Mouse (Mus musculus): Measurements from ENCODE around the gene Ldhb. TPM values are rescaled to one million over a fixed set of nuclear protein-coding genes. Genes with fewer than 3 reads are reported as not detected.
"Not testable (repeated sequence)": the region's sequence is repeated elsewhere in the genome, so short reads cannot be mapped to it uniquely, and the experiment has no call there.

Gene Ldhb
- polyA plus RNA-seq, 2 experiments from 2014 or later, result 95.9 to 136 TPM

GRCm38 (mm10) chr6:142512902-142513301 is 5.1 kb upstream of the Ldhb start:
- ATAC-seq, result no peak

- no peak for ATAC-seq
Measured at GRCm38 (mm10) chr6:142511516-142512135, 3.9 kb upstream of the Ldhb start.

GRCm38 (mm10) chr6:142508663-142509062 is 906 bp upstream of the Ldhb start:
- no peak for ATAC-seq

DNA sequence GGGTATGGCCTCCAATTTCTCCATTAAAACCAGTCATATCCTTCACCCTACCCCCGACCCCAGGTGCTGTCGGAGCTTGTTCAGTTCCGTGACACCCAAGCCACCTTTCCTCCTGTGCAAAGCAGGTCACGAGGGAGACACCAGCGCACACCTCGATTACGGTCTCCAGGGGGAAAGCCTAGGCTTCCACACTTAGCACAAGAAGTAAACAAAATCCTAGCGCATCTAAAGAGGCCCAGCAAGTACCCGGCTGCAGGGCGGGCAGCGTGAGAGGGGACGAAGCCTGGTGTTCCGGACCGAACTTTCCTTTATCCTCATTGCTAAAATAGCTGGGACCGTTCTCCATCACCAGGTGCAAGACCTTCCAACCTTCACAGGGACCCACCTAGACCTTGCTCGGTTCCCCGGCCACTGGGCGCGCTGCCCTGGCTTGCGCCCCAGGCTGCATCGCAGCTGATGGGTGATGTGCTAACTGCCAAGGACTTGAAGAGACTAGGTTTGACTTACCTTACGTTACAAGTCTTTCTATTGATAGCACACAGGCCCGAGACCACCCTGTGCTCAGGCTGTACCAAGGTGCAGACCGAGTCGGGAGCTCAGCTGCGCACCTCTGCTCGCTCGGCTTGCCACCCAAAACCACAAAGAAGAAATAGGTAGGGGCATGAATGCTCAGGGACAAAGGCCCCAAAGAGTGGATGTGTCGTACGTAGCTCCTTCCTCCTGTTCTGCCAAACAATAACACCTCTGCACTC is 548 bp downstream of the Ldhb start:
- peak; percentile 56 for ATAC-seq

- no peak for ATAC-seq
Measured at GRCm38 (mm10) chr6:142506338-142507032, 1.3 kb downstream of the Ldhb start.

- ATAC-seq, result no peak
Measured at GRCm38 (mm10) chr6:142503601-142504000, 4.2 kb downstream of the Ldhb start.

- ATAC-seq, result no peak
Measured at GRCm38 (mm10) chr6:142502519-142503125, 5.1 kb downstream of the Ldhb start.

- not testable (repeated sequence) for ATAC-seq
Measured at GRCm38 (mm10) chr6:142490114-142490513, 17.6 kb downstream of the Ldhb start.

DNA sequence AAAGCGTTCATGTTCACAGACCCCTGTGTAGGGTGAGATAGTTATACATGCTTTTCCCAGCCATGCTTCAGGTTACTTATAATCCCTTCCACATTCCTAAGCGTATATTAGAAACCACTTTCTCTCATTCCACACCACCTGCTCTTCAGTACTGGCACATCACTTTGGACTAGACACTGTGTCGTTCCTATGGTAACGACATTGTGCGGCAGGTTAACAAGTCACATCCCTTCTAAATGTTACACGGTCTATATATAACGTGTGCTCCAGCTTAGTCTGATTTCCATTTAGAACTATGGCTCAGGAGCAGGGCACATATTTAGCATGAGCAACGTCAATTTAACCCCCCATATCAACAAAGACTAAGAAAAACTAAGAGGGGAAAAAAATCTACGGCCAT is 20.1 kb downstream of the Ldhb start:
- ATAC-seq, result no peak

DNA sequence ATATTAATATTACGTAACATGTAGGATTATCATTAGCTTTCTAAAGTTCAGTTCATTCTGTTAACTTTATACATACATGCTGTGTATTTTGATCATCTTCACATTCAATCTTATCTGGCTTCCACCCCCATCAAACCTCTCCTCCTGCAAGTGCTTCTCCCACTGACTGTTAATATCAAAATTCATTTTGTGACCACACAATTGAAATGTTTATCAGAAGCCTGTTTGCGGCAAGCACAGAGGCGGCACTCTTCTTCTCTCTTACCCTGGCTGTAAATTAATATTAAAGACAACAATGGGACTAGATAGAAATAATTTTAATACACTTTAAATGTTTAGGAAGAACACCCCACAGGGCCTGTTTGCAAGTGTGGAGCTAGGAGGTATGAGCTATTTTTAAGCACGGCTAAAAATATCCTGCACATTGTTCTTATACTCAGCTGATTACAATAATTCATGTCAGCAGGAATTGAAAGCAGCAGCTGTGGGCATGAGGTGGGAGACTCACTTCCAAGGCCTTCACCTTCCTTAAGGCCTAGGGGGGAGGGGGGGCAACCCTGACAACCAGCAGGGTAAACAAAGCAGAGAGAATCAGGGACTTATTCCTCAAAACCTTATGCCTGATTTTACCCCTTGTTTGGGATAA is 22.2 kb downstream of the Ldhb start:
- no peak for ATAC-seq

- ATAC-seq, result no peak
Measured at GRCm38 (mm10) chr6:142477239-142477638, 30.5 kb downstream of the Ldhb start.

DNA sequence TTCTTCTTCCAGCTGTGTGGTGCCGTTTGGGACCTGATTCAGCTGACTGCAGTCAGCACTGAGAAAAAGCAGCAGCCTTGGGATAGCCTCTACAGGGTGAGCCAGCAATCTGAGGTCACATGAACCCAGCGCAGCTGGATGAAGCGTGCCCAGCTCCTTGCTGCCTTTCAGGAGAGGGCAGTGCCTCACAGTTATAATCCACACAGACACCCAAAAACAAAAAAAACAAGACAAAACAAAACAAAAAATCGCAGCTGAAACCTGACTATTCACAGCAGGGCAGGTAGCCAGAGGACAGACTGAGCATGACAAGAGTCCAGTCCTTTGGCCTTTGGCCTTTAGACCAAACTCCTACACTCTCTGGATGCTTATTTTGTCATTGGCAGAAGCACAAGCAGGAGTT is 35.0 kb downstream of the Ldhb start, which contains the start of gene Gys2:
TSS of gene Gys2 (minus strand) at position 309 of the 403 bp plus-strand sequence.
- no peak for ATAC-seq

DNA sequence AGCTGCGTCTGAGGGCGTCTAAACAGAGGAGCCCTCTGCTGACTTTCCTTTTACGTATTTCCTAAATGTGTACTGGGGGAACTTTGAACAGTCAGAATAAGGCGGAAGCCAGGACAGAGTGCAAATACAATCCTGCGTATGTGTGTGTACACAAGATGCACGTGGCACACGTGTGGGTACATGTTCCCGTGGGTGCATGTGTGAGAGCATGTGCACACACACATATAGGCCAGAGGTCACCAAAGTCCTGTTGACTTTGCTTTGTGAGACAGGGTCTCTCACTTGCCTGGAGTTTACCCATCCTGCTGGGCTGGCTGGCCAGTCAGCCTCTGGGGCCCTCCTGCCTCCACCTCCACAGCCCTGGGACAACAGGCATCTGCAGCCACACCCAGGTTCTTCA is 36.6 kb downstream of the Ldhb start:
- no peak for ATAC-seq

DNA sequence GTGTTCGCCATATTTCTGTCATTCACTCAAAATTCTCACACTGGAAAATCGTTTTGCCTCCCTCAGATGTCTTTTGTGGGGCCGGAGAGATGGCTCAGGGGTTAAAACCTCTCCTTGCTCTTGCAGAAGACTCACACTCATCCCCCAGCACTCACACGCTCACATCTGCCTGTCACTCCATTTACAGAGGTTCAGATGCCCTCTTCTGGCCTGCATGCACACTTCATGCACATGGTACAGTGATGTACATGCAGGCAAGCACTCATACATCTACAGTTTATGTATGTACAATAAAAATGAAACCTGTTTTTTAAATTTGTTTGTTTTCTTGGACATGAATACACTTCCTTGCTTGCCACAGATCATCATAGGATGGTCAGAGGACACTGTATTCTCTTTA is 38.2 kb downstream of the Ldhb start:
- ATAC-seq, result no peak

- no peak for ATAC-seq
Measured at GRCm38 (mm10) chr6:142462194-142462593, 45.6 kb downstream of the Ldhb start.

DNA sequence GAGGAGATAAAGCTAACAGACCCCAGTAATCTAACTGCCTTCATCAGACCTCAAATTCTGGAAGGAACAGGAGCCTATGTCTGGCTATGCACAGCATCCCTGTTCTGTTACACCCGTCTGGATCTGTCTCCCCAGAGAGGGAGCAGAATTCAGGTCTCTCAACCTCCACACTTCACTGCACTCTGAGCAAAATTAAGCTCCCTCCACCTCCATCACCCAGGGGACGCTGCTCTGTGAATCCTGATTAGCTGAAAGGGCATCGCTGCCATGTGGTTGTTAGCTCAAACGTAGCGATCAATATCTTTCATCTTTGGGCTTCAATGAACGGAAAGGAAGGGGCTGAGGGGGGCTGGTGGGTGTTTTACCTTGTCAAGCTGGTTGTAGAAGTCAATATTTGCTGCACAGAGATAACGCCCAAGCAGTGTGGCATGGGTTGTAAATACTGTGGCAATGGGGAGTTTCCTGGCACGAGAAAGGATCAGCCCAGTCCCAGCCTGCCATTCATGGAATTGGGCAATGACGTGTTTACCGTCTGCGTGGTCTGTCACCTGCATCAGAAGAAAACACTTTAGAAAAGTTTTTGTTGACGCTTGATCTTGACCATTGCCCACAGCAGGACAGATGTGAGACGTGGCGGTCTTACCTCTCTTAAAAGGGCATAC is 48.6 kb downstream of the Ldhb start:
- no peak for ATAC-seq

DNA sequence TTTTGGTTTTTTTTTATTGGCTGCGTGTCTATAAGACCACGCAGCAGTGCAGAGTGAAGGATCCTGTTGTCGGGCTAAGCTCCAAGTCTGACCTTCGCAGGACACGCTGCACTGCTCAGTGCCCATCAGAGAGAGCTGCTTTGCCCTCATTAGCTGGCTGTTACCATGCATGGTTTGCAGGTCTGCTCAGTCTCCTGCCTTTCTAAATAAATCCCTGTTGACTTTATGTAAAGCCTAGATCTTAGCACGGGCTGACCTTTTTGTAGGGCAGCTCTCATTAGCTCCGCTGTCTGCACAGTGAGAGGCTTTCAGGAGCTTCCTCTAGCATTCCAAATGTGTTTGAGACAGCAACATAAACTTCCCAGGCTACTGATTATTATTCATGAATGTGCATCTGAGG is 49.7 kb downstream of the Ldhb start:
- no peak for ATAC-seq

GRCm38 (mm10) chr6:142455314-142455996 is 52.3 kb downstream of the Ldhb start:
- no peak for ATAC-seq

GRCm38 (mm10) chr6:142453311-142453710 is 54.4 kb downstream of the Ldhb start:
- ATAC-seq, result peak; percentile 61

DNA sequence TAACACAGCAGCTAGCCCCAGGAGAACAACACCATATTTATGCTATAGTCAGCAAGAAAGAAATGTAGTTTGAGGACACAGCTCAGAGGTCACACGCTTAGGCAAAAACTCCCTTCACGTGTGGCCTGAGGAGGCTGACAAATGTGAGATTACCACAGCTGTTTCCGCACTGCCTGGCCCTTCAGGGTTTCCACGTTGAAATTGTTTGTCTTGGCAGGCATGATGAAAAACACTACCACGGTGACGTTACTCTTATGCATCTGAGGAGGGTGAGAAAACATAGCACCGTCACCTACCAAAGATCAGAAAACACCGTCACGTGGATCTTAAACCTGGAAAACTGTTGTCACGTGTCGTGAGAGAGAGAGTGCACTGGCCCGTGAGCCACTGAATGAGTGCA is 56.4 kb downstream of the Ldhb start:
- no peak for ATAC-seq

All from CD4-positive, CD25-positive, alpha-beta regulatory T cell, adult 4 months (primary cell).